Mouse (Mus musculus) right cerebral cortex, postnatal 25 days (tissue): ENCODE measurements around the gene Rnf103.
"Not testable (repeated sequence)": the region's sequence is repeated elsewhere in the genome, so short reads cannot be mapped to it uniquely, and the experiment has no call there.

ENCODE experiments used
- DNase-seq: peaks from one replicate; pipeline ENCODE4 v3.0.0; 2022

Gene Rnf103

DNA sequence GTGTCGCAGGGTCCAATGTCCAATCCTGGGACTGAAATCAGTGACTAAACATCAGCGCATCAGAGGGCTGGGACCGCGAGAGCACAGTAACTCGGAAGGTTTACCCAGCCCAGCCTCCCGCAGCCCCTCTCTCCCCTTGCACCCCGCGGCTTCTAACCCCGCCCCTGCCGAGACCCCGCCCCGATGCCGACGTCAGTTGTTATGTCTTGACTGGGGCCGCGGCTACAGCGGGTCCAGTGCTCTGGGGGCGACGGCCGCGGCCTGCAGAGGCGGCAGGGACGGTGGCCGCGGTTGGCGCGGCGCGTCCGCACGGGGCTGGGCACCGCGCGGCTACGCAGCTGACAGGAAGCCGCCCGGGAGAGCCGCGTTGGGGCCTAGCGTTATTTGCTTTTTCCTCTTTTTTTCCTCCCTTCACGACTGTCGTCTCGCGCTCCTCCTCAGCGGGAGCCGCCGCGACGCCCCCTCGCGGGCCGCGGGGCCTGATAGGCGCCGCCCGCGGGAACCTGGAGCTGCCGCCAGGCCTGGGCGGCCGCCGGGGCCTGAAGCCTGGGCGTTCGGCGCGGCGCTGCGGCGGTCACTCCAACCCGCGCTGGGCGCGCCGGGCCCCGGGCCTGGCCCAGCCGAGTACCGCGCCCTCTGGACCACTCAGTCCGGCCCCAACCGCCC is at the start of gene Rnf103:
Rnf103 (plus strand) TSS at position 220 of the 666 bp plus-strand sequence.
- DNase-seq, result peak; percentile 88

- DNase-seq, result no peak
Measured at GRCm38 (mm10) chr6:71444756-71445155, 48.9 kb upstream of the Rnf103 start.

DNA sequence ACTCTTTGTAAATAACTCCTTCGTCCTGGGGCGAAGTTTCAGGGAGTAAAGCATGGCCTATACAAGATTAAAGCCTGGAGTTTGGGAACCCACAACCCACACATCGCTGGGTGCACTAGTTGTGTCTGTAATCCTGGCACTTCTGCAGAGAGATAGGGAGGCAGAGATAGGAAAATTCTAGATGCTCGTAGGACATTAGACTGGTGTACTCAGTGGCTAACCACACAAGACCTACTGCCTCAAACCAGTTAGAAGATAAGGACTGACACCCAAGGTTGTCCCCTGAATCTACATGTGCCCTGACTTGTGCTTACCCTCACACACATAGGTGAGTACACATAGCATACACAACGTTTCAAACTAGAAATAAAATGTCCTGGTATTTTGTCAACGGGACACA is 48.1 kb upstream of the Rnf103 start:
- no peak for DNase-seq

GRCm38 (mm10) chr6:71452792-71453191 is 40.9 kb upstream of the Rnf103 start:
- DNase-seq, result no peak

DNA sequence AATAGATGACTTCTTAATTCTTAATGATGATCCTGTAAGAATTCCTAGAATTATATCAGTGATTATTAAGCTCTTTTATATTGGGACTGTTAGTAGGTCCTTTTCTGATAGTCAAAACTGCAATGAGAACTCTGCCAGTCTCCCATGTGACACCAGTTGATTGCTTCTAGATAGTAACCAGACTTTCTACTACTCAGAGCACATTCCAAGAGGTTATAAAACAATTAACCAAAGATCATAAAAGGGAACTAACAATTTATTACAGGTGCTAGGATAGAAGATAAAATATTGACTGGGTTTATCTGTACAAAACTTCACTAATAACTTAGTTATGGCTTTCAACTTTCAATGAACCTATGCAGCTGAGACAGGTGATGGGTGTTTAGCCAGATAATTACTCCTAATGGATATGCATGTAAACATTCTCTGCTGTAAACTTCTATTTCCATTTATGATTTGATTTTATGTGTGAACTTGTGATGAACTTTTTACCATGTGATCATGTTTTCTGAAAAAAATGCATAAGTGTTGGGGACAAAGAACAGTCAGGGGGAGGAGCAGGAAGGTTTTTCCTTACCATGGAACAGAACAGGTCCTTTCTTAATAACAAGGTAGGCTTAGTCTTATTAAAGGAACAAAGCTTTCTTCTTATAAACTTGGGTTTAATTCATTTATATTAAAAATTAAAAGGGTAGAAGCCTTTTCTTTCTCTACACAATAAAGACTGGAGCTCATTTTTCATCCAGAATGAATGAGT is 39.5 kb upstream of the Rnf103 start:
- DNase-seq, result not testable (repeated sequence)

DNA sequence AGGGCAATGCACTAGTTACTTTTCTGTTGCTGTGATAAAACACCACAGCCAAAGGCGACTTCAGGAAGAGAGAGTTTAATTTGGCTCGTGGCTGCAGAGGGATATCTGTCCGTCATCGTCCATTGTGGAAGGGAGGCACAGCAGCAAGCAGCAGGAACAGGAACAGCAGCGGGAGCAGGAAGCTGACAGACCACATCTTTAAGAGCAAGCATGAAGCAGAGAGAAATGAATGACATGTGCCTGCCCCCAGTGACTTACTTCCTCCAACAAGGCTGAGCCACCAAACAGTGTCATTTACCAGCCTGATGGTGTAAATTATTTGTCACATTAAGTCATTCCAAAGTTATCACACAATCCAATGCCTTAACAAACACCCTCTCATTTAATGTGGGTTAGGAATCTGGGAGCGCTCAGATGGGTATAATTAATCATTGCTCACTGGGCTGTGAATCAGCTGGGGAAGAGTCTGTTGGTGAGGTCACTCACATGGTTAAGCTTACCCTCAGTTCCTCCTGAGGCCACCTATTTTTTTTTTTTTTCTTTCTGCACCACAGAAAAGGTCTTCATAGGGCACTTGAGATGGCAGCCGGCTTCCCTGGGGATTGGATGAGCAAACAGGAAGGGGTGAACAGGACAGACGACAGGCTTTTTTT is 35.6 kb upstream of the Rnf103 start:
- no peak for DNase-seq

DNA sequence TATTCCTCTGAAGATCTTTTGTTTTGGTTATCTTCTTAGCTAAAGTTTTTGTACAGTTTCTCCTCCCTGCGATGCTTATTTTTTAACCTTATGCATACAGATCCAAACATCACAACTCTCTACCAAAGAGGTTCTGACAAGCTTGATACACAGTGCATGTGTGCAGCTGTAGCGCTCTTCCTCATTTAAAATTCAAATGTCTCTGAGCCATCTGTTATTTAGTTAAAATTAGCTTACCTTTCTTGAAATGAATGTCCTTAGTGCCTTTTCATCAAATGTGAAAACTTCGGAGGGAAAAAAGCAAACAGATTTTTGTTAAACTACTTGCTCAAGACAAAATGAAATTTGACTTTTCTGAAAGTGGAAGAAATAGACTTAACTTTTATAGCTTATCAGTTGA is 28.5 kb upstream of the Rnf103 start:
- DNase-seq, result no peak

DNA sequence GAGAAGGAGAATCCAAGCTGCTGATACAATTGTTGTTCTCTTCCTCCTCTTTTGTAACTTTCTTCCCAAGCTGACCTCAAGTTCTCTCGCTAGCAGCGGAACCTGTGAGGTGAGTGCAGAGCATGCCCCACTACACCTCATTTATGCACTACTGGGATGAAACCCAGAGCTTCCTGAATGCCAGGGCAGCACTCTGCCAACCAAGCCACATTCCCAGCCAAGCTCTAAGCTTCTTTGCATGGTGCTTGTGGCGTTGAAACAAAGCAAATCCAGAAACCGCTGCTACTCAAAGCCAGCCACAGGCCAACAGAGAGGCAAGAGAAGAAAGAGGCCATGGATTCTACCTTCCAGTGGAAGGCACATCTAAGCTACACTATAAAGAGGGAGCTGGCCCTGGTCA is 25.9 kb upstream of the Rnf103 start:
- no peak for DNase-seq

DNA sequence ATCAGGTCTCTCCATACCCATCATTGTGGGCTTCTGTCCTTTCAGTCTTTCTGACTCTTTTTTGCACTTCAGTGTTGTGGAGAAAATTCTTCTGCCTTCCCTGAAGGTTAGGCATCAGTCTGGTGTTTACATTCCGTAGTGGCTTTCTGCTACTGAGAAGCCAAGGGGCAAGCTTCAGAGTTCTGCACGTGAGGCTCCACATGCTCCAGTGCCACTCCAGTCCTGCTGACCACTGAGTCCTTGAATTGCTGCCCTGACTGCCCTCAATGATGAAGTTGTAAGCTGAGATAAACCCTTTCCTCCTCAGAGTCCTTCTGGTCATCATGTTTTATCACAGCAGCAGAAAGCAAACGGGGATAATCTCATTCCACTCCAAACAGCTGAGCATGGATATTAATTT is 24.4 kb upstream of the Rnf103 start:
- DNase-seq, result no peak

DNA sequence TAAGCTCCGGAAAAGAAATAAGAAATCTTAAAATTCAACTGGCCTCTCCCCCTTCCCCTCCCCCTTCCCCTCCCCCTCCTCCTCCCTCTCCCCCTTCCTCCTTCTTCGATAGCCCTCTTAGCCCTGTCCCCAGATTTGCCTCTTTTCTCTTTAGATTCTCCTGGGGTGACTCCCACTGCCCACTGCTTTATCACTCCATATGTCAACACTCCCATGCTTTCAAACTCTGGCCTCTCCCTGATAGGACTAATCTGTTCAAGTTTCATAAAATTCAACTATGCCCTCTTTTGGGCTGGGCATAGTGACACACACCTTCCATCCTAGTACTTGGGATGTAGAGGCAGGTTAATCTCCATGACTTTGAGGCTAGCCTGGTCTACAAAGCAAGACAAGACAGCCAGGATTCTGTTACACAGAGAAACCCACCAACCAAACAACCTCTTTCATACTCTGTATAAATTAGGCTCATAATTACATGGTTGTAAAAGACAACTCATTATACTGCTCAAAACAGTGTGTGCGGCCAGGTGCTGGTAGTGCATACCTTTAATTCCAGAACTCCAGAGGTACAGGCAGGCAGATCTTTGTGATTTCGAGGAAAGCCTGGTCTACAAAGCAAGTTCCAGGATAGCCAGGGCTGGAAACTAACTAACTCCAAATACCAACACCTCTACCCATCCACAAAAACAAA is 21.7 kb upstream of the Rnf103 start:
- no peak for DNase-seq

GRCm38 (mm10) chr6:71472786-71473185 is 20.9 kb upstream of the Rnf103 start:
- DNase-seq, result no peak

- no peak for DNase-seq
Measured at GRCm38 (mm10) chr6:71475604-71476003, 18.1 kb upstream of the Rnf103 start.

DNA sequence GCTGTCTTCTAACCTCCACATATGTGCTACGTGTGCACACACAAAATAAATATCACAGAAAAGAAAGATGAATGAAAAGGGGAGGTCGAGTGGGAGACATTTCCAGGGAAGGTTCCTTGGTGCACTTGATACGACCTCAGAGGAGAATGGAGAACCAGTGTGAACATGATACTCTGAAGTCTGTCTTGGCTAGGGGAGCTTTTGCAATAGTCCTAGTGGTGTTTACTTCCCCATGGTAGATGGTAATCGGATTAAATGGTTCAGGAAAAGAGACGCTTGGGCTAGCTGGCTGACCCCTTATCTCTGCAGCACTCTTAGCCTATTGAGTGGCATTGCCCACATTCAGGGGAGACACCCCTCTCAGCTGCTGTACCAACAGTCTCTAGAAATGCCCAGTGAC is 16.9 kb upstream of the Rnf103 start:
- no peak for DNase-seq

DNA sequence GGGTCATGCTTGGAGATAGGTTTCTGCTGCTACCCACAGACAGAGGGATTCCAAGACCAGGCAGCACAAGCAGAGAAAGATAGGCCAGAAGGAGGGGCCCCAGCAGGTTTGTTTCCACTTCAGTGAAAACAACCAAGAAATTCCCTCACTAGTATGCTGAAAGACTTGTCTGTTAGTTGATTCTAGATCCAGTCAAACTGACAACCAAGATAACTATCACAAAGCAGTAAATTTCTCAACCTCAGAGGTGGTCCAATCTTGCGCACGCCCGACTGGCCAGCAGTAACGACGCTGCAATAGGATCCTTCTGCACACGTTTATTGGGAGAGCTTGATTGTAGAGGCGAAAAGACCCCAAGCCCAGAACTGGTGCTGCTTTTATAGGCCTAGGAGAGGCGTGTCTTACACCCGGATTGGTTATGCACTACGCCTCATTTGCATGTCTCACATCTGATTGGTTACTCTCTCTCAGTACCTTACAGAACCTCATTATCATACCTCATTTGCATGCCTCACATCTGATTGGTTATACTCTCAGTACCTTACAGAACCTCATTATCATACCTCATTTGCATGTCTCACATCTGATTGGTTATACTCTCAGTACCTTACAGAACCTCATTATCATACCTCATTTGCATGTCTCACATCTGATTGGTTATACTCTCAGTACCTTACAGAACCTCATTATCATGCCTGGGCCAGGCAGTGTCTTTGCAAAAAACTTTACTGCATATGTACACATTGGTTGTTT is 14.7 kb upstream of the Rnf103 start:
- DNase-seq, result not testable (repeated sequence)

- DNase-seq, result not testable (repeated sequence)
Measured at GRCm38 (mm10) chr6:71479588-71479987, 14.1 kb upstream of the Rnf103 start.

- DNase-seq, result no peak
Measured at GRCm38 (mm10) chr6:71480136-71480535, 13.6 kb upstream of the Rnf103 start.

DNA sequence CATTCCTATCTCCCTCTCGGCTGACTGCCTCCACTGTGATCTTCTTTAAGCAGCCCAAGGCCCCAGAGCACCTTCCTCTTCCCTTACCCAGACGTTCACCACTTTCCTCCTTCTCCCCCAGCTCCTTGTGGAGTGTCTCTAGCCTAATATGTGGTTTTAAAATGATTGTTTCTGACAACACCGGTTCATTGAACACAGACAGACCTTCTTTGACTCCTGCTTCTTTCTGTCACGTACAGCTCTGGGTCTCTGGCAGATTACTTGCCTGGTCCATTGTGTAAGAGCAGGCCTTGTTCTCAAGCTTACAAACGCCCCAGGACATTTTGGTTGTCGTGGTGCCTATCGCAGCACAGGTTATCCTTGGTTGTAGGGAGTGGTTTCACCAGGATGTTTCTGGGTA is 12.6 kb upstream of the Rnf103 start:
- no peak for DNase-seq

- no peak for DNase-seq
Measured at GRCm38 (mm10) chr6:71485246-71485645, 8.4 kb upstream of the Rnf103 start.

DNA sequence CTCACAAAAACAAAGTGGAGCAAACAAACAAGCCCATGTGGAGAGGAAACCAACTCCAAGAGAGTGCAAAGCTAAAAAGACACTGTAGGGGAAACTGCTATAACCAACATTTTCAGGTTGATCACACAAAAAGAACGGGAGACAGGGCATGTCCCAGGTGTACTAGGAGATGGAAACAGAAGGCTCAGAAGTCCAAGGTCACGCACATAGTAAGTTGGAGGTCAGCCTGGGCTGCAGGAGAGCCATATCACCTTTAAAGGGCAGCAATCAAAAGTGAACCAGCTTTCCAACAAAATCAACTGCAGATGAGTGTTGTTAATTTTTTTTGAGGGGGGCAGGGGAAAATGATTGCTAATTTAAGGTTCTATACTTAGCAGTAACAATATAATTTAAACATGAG is 7.5 kb upstream of the Rnf103 start:
- DNase-seq, result no peak

DNA sequence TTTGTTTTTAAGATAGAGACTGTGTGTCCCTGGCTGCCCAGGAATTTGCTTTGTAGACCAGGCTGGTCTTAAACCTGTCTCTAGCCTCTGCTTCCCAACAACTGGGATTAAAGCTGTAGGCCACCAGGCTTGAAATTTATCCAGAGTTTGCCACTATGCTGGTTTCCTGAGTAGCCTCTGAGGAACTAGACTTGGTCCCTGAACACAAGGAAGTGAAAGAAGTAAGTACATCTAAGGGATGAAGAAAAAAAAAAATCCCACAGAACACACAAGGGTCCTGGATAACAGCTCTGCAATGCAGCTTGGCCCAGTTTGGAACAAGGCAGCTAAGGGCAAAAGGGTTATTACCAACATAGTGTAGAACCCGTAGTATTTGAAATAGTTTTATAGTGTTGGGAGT is 6.8 kb upstream of the Rnf103 start:
- no peak for DNase-seq

GRCm38 (mm10) chr6:71487966-71488365 is 5.7 kb upstream of the Rnf103 start:
- DNase-seq, result no peak

DNA sequence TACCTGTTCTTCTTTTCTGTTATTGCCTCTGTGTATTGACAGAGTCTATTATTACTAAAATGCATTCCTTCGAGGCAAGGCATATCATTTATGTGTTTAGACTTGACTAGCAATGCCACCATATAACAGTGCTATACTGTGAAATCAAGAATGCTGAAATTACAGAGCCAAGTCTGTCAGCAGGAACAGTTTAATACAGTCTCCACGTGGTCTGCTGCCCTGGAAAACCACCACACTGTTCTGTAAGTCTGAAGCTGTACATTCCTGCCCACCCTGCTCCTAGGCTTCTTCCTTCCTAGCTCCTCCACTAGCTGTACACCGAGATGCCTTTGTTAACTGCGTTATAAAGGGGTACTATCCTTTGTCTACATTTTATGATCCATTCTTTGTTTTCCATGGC is 1.6 kb upstream of the Rnf103 start:
- DNase-seq, result no peak
